Mouse (Mus musculus) midbrain, embryonic 11.5 days (tissue): ENCODE data around the gene Acadvl. TPM values are rescaled to one million over a fixed set of nuclear protein-coding genes. Genes with fewer than 3 reads are reported as not detected.

Experiments used
- ATAC-seq: fragments of 200-750 bp; cut with Nextera tagmentation; 2 replicates; pipeline ENCODE4 v1.8.0; 2017; ENCODE audit warnings: moderate TSS enrichment, moderate library complexity; ENCODE audit not compliant: low FRiP score
- DNase-seq: peaks from one replicate; pipeline ENCODE4 v3.0.0; 2015; ENCODE audit warnings: low spot score; ENCODE audit errors: missing footprints
- H3K27ac ChIP-seq: fragments of 300-500 bp; sonication (generic); 2 replicates; pipeline ENCODE4 v1.5.1; 2014; ENCODE audit warnings: low read depth, low read length
- H3K27me3 ChIP-seq: fragments of 300-500 bp; sonication (generic); 2 replicates; pipeline ENCODE4 v1.6.1; 2014; ENCODE audit warnings: mild to moderate bottlenecking, low read length, moderate library complexity, mixed read lengths; ENCODE audit not compliant: control insufficient read depth, insufficient read depth
- H3K36me3 ChIP-seq: fragments of 300-500 bp; sonication (generic); 2 replicates; pipeline ENCODE4 v1.6.1; 2014; ENCODE audit warnings: mild to moderate bottlenecking, low read length, moderate library complexity, mixed read lengths; ENCODE audit not compliant: control insufficient read depth, insufficient read depth
- H3K4me1 ChIP-seq: fragments of 300-500 bp; sonication (generic); 2 replicates; pipeline ENCODE4 v1.6.1; 2014; ENCODE audit warnings: low read length; ENCODE audit not compliant: control insufficient read depth, insufficient read depth
- H3K4me2 ChIP-seq: fragments of 300-500 bp; sonication (generic); 2 replicates; pipeline ENCODE4 v1.6.1; 2014; ENCODE audit warnings: mild to moderate bottlenecking, moderate library complexity
- H3K4me3 ChIP-seq: fragments of 300-500 bp; sonication (generic); 2 replicates; pipeline ENCODE4 v1.5.1; 2014; ENCODE audit warnings: low read depth, low read length
- H3K9ac ChIP-seq: fragments of 300-500 bp; sonication (generic); 2 replicates; pipeline ENCODE4 v1.6.1; 2014; ENCODE audit warnings: low read length
- H3K9me3 ChIP-seq: fragments of 300-500 bp; sonication (generic); 2 replicates; pipeline ENCODE4 v1.6.1; 2016; ENCODE audit warnings: low read length; ENCODE audit not compliant: control insufficient read depth
- WGBS: fragments of 180-500 bp; shearing (Covaris S2); extraction: QIAGEN DNeasy Blood & Tissue Kit; methylation state at CpG from one replicate; pipeline ENCODE4 v1.1.7; 2014; 5-methylcytosine and 5-hydroxymethylcytosine counted together
- polyA plus RNA-seq: library from polyadenylated mRNA; unstranded; fragments of >200 nt; fragmentation: Nextera tagmentation; extraction: Ambion mirVana; gene quantifications from 2 replicates; pipeline ENCODE4 v1.2.1, GENCODE M21; 2014

The Acadvl gene
- polyA plus RNA-seq, 1 experiment from 2014 or later, result 47.8 TPM

GRCm38 (mm10) chr11:70049366-70049765 is 34.2 kb upstream of the Acadvl start:
- WGBS, result 75% methylated on average over 6 of the region's 6 CpGs
- Histone ChIP-seq H3K9ac (no peak overlapping the region), H3K36me3 (0 out of 2 replicates have a peak, but pooled peaks cover 3% of the 10 kb centered on the region), H3K27me3 (no peaks in the 10 kb centered on the region), H3K9me3 (no peaks in the 10 kb centered on the region), H3K4me3 (no peak overlapping the region), H3K4me1 (no peaks in the 10 kb centered on the region; the same call in 1 of the 2 replicates), H3K27ac (no peak overlapping the region), H3K4me2 (no peak overlapping the region)
- ATAC-seq (no peak), DNase-seq (peak; percentile 79)

- DNase-seq (no peak), ATAC-seq (no peak)
- no peaks in the 10 kb centered on the region; the same call in 1 of the 2 replicates for H3K4me1 ChIP-seq
- 34% methylated on average over 9 of the region's 9 CpGs for WGBS
- H3K36me3 ChIP-seq, result peaks cover 7% of the 10 kb centered on the region
- H3K4me2 ChIP-seq, result no peak overlapping the region
- no peaks in the 10 kb centered on the region for H3K27me3 ChIP-seq
- H3K27ac ChIP-seq, result no peak overlapping the region
- H3K9ac ChIP-seq, result no peak overlapping the region
- no peaks in the 10 kb centered on the region for H3K9me3 ChIP-seq
- H3K4me3 ChIP-seq, result no peak overlapping the region
Measured at GRCm38 (mm10) chr11:70045435-70045834, 30.2 kb upstream of the Acadvl start.

DNA sequence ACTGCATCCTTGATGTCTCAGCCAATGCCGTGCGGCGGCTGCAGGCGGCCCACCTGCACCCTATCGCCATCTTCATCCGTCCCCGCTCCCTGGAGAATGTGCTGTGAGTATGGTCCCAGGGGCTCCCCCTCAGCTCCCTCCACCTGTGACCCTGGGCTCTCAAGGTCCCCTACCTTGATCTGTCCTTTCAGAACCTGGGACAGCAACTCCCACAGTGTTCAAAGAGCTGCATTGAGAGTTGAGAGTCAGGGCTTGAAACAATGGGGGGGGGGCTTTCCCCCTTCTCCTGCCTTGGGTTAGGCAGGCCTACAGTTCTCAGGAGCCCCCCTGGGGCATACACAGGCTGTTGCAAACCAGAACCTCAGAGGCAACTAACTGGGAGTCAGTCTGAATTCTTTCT is 28.5 kb upstream of the Acadvl start:
- no peaks in the 10 kb centered on the region for H3K27me3 ChIP-seq
- H3K4me1 ChIP-seq, result no peaks in the 10 kb centered on the region; the same call in 1 of the 2 replicates
- no peak for DNase-seq
- 89% methylated on average over 7 of the region's 7 CpGs for WGBS
- no peak for ATAC-seq
- H3K9ac ChIP-seq, result no peak overlapping the region
- no peak overlapping the region for H3K27ac ChIP-seq
- peaks cover 11% of the 10 kb centered on the region for H3K36me3 ChIP-seq
- no peak overlapping the region for H3K4me2 ChIP-seq
- H3K4me3 ChIP-seq, result no peak overlapping the region
- no peaks in the 10 kb centered on the region for H3K9me3 ChIP-seq

GRCm38 (mm10) chr11:70042309-70043085 is 27.3 kb upstream of the Acadvl start:
- Histone ChIP-seq H3K36me3 (peaks cover 11% of the 10 kb centered on the region), H3K9ac (no peak overlapping the region), H3K27ac (no peak overlapping the region), H3K27me3 (no peaks in the 10 kb centered on the region), H3K9me3 (no peaks in the 10 kb centered on the region), H3K4me3 (no peak overlapping the region), H3K4me1 (no peaks in the 10 kb centered on the region; the same call in 1 of the 2 replicates), H3K4me2 (no peak overlapping the region)
- ATAC-seq, result no peak
- WGBS, result 88% methylated on average over 23 of the region's 23 CpGs
- peak; percentile 70 for DNase-seq

DNA sequence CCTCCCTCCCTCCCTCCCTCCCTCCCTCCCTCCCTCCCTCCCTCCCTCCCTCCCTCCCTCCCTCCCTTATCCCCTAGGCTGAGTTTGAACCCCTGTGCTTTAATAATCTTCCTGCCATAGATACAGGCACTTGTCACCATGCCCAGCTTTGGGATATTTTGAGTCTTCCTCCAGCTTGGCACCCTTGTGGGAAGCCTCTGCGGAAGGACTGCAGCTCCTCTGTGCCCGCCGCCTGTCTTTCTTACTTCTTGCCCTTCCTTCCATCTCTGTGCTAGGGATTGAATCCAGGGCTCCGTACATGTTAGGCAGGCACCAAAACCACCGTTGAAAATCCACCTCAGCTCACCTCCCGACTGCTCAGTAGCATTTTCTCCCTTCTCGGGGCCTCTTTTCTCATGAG is 25.0 kb upstream of the Acadvl start:
- no peak overlapping the region for H3K4me3 ChIP-seq
- H3K27me3 ChIP-seq, result no peaks in the 10 kb centered on the region
- no peaks in the 10 kb centered on the region for H3K9me3 ChIP-seq
- H3K9ac ChIP-seq, result no peak overlapping the region
- no peaks in the 10 kb centered on the region; the same call in 1 of the 2 replicates for H3K4me1 ChIP-seq
- H3K36me3 ChIP-seq, result peaks cover 11% of the 10 kb centered on the region
- no peak for ATAC-seq
- peak; percentile 31 for DNase-seq
- 93% methylated on average over 7 of the region's 7 CpGs for WGBS
- H3K4me2 ChIP-seq, result no peak overlapping the region
- no peak overlapping the region for H3K27ac ChIP-seq

- Histone ChIP-seq H3K9ac (no peak overlapping the region), H3K36me3 (peaks cover 9% of the 10 kb centered on the region), H3K4me1 (no peaks in the 10 kb centered on the region), H3K27me3 (no peaks in the 10 kb centered on the region), H3K4me2 (no peak overlapping the region), H3K4me3 (no peak overlapping the region), H3K9me3 (no peaks in the 10 kb centered on the region), H3K27ac (no peak overlapping the region)
- ATAC-seq, result no peak
- peak; percentile 78 for DNase-seq
- 92% methylated on average over 10 of the region's 10 CpGs for WGBS
Measured at GRCm38 (mm10) chr11:70039631-70040030, 24.4 kb upstream of the Acadvl start.

DNA sequence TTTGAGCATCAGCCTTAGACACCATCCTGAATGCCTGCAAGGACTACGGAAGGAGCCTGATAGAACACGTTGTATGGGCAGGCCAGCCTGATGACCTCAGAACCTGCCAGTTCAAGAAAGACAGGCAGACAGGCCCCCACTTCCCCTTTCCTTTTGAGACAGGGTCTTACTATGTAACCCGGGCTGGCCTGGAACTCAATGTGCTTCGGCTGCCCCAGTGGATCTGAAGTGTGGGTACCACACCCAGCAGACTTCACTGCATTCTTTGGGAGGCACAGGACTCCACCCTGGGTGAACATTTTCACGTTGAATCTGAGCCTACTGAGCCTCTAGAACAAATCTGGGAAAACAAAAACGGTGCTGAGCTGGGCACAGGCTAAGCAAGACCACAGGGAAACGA is 23.0 kb upstream of the Acadvl start:
- no peak for ATAC-seq
- 85% methylated on average over 7 of the region's 7 CpGs for WGBS

DNA sequence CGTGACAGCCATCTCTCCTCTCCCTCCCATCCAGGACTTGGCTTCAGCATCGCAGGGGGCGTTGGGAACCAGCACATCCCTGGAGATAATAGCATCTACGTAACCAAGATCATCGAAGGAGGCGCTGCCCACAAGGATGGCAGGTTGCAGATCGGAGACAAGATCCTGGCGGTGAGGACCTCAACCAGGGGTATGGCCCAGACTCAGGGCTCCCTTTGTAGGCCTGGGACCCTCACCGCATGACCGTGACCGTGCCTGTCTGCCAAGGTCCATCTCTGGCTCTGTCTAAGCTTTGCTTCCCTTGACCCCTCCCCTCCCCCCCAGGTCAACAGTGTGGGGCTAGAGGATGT is 16.1 kb upstream of the Acadvl start:
- Histone ChIP-seq H3K27ac (no peak overlapping the region), H3K4me3 (no peak overlapping the region), H3K9me3 (no peaks in the 10 kb centered on the region), H3K9ac (no peak overlapping the region), H3K4me1 (peaks cover 32% of the 10 kb centered on the region), H3K4me2 (no peak overlapping the region), H3K36me3 (peaks cover 12% of the 10 kb centered on the region), H3K27me3 (no peaks in the 10 kb centered on the region)
- ATAC-seq (no peak), DNase-seq (no peak)
- 98% methylated on average over 11 of the region's 11 CpGs for WGBS

More for the DNA sequence above, 23.0 kb upstream of the Acadvl start:
- peaks cover 8% of the 10 kb centered on the region for H3K36me3 ChIP-seq
- H3K4me2 ChIP-seq, result no peak overlapping the region
- H3K27me3 ChIP-seq, result no peaks in the 10 kb centered on the region
- DNase-seq, result no peak
- H3K27ac ChIP-seq, result no peak overlapping the region
- H3K9me3 ChIP-seq, result no peaks in the 10 kb centered on the region
- no peaks in the 10 kb centered on the region for H3K4me1 ChIP-seq
- no peak overlapping the region for H3K4me3 ChIP-seq
- no peak overlapping the region for H3K9ac ChIP-seq

- Histone ChIP-seq H3K27ac (peak overlapping the region; percentile 95), H3K4me1 (peaks cover 37% of the 10 kb centered on the region), H3K27me3 (no peaks in the 10 kb centered on the region), H3K4me3 (peak overlapping the region; percentile 31), H3K36me3 (peaks cover 12% of the 10 kb centered on the region), H3K9me3 (no peaks in the 10 kb centered on the region), H3K9ac (peak overlapping the region; percentile 59; the same call in 1 of the 2 replicates), H3K4me2 (peak overlapping the region; percentile 69)
- WGBS, result 92% methylated on average over 28 of the region's 28 CpGs
- no peak for DNase-seq
- no peak for ATAC-seq
Measured at GRCm38 (mm10) chr11:70030651-70031320, 15.6 kb upstream of the Acadvl start.
